Mouse (Mus musculus) right cerebral cortex, postnatal 4 days (tissue): ENCODE results near the gene Alk.
"Not testable (repeated sequence)": the region's sequence is repeated elsewhere in the genome, so short reads cannot be mapped to it uniquely, and the experiment has no call there.

ENCODE experiments used
- DNase-seq: peaks from one replicate; pipeline ENCODE4 v3.0.0-alpha.2; 2022

Gene Alk

GRCm38 (mm10) chr17:72526356-72526755 lies 78.1 kb downstream of the Alk start:
- no peak for DNase-seq

- no peak for DNase-seq
These were observed 79.6 kb downstream of the Alk start for GRCm38 (mm10) chr17:72524839-72525238.

GRCm38 (mm10) chr17:72523006-72523405 lies 81.4 kb downstream of the Alk start:
- DNase-seq: no peak

- DNase-seq: peak; percentile 43
These were observed 82.0 kb downstream of the Alk start for GRCm38 (mm10) chr17:72522381-72522780.

GRCm38 (mm10) chr17:72521353-72521752 lies 83.1 kb downstream of the Alk start:
- DNase-seq: no peak

- peak; percentile 32 for DNase-seq
These were observed 93.7 kb downstream of the Alk start for GRCm38 (mm10) chr17:72510746-72511145.

- no peak for DNase-seq
These were observed 95.6 kb downstream of the Alk start for GRCm38 (mm10) chr17:72508678-72509394.

GRCm38 (mm10) chr17:72505213-72505612 lies 99.2 kb downstream of the Alk start:
- DNase-seq: peak; percentile 16

GRCm38 (mm10) chr17:72504581-72504980 lies 99.8 kb downstream of the Alk start:
- DNase-seq: no peak

- no peak for DNase-seq
These were observed 109.0 kb downstream of the Alk start for GRCm38 (mm10) chr17:72495395-72495794.

- DNase-seq: no peak
These were observed 118.8 kb downstream of the Alk start for GRCm38 (mm10) chr17:72485623-72486022.

GRCm38 (mm10) chr17:72479260-72479659 lies 125.2 kb downstream of the Alk start:
- DNase-seq: not testable (repeated sequence)

GRCm38 (mm10) chr17:72477889-72478405 lies 126.5 kb downstream of the Alk start:
- DNase-seq: no peak

- DNase-seq: no peak
These were observed 127.5 kb downstream of the Alk start for GRCm38 (mm10) chr17:72476956-72477355.

- no peak for DNase-seq
These were observed 130.3 kb downstream of the Alk start for GRCm38 (mm10) chr17:72474166-72474565.

- no peak for DNase-seq
These were observed 155.9 kb downstream of the Alk start for GRCm38 (mm10) chr17:72448477-72448876.

GRCm38 (mm10) chr17:72445204-72446177 lies 158.9 kb downstream of the Alk start:
- no peak for DNase-seq

- DNase-seq: no peak
These were observed 187.0 kb downstream of the Alk start for GRCm38 (mm10) chr17:72417451-72417850.

GRCm38 (mm10) chr17:72414676-72415075 lies 189.8 kb downstream of the Alk start:
- DNase-seq: no peak

- no peak for DNase-seq
These were observed 199.6 kb downstream of the Alk start for GRCm38 (mm10) chr17:72404813-72405212.

GRCm38 (mm10) chr17:72401861-72402260 lies 202.6 kb downstream of the Alk start:
- DNase-seq: no peak

- no peak for DNase-seq
These were observed 203.1 kb downstream of the Alk start for GRCm38 (mm10) chr17:72401349-72401748.

GRCm38 (mm10) chr17:72399331-72400059 lies 204.9 kb downstream of the Alk start:
- no peak for DNase-seq
